Mouse (Mus musculus) thymus, adult 2 months (tissue): Measurements from ENCODE around the gene Hsp90ab1. TPM values are rescaled to one million over a fixed set of nuclear protein-coding genes. Genes with fewer than 3 reads are reported as not detected.

Experiments
- DNase-seq: peaks from one replicate; pipeline ENCODE4 v3.0.0; 2021
- H3K27ac ChIP-seq: fragments of 200-500 bp; 2 replicates; pipeline ENCODE4 v1.5.1; 2012; ENCODE audit warnings: low read length, control low read depth; ENCODE audit not compliant: control insufficient read depth, insufficient read depth
- H3K27me3 ChIP-seq: fragments of 200-500 bp; 2 replicates; pipeline ENCODE4 v1.6.1; 2012; ENCODE audit warnings: mild to moderate bottlenecking, low read length, moderate library complexity, mixed read lengths; ENCODE audit not compliant: control insufficient read depth, insufficient read depth
- H3K36me3 ChIP-seq: fragments of 200-500 bp; 2 replicates; pipeline ENCODE4 v1.6.1; 2012; ENCODE audit warnings: mild to moderate bottlenecking, low read length, moderate library complexity; ENCODE audit not compliant: control insufficient read depth, insufficient read depth
- H3K4me1 ChIP-seq: fragments of 200-500 bp; replicated peaks from 2 replicates; pipeline ENCODE4 v1.6.1; 2012; ENCODE audit warnings: low read length; ENCODE audit not compliant: control insufficient read depth, insufficient read depth
- H3K4me3 ChIP-seq: fragments of 200-500 bp; 2 replicates; pipeline ENCODE4 v1.5.1; 2012; ENCODE audit warnings: mild to moderate bottlenecking, low read length, control low read depth, moderate library complexity; ENCODE audit not compliant: control insufficient read depth, insufficient read depth
- CTCF ChIP-seq: fragments of 200-500 bp; IDR thresholded peaks from 2 replicates; pipeline ENCODE4 v1.5.1; 2012; ENCODE audit warnings: mild to moderate bottlenecking, control low read depth, low read length, moderate library complexity, borderline replicate concordance; ENCODE audit not compliant: control insufficient read depth, poor library complexity, insufficient read depth; ENCODE audit errors: extremely low read depth
- POLR2A ChIP-seq: fragments of 200-500 bp; IDR thresholded peaks from 2 replicates; pipeline ENCODE4 v1.6.1; 2012; ENCODE audit warnings: mild to moderate bottlenecking, low read length, control low read depth, moderate library complexity; ENCODE audit not compliant: control insufficient read depth, poor library complexity, insufficient read depth; ENCODE audit errors: extremely low read depth
- WGBS: fragments of 180-500 bp; shearing (Covaris S2); methylation state at CpG from one replicate; pipeline ENCODE4 v1.1.7; 2018; 5-methylcytosine and 5-hydroxymethylcytosine counted together
- polyA plus RNA-seq: library from polyadenylated mRNA; depleted of rRNA; stranded (reverse); fragments of >200 nt; gene quantifications from 2 replicates; pipeline ENCODE4 v1.2.3, GENCODE M21; 2012

Hsp90ab1 gene
- polyA plus RNA-seq, 1 experiment = 455 TPM

- no peak for TF ChIP-seq CTCF
- TF ChIP-seq POLR2A = no peak
- H3K4me3 ChIP-seq = peak overlapping the region; percentile 6; the same call in 1 of the 2 replicates
Observed at GRCm38 (mm10) chr17:45592606-45593431, 19.7 kb upstream of the Hsp90ab1 start.

GRCm38 (mm10) chr17:45591701-45592605 is 18.9 kb upstream of the Hsp90ab1 start:
- Histone ChIP-seq H3K4me3 (peak overlapping the region; percentile 6; the same call in 1 of the 2 replicates), H3K27me3 (no peaks in the 10 kb centered on the region), H3K4me1 (peaks cover 51% of the 10 kb centered on the region), H3K36me3 (peaks cover 4% of the 10 kb centered on the region), H3K27ac (peak overlapping the region; percentile 29; the same call in 1 of the 2 replicates)
- TF ChIP-seq CTCF (no peak), POLR2A (no peak)
- 59% methylated on average over 16 of the region's 16 CpGs for WGBS
- no peak for DNase-seq

More at GRCm38 (mm10) chr17:45592606-45593431, 19.7 kb upstream of the Hsp90ab1 start:
- Histone ChIP-seq H3K27me3 (no peaks in the 10 kb centered on the region), H3K4me1 (peaks cover 55% of the 10 kb centered on the region), H3K36me3 (peaks cover 4% of the 10 kb centered on the region; the same call in 1 of the 2 replicates), H3K27ac (peak overlapping the region; percentile 29; the same call in 1 of the 2 replicates)
- whole genome bisulfite sequencing = 64% methylated on average over 8 of the region's 8 CpGs
- no peak for DNase-seq

GRCm38 (mm10) chr17:45590410-45590809 is 17.3 kb upstream of the Hsp90ab1 start:
- TF ChIP-seq CTCF (no peak), POLR2A (no peak)
- H3K4me3 ChIP-seq = no peak overlapping the region
- 95% methylated on average over 6 of the region's 6 CpGs for WGBS
- no peak overlapping the region for H3K27ac ChIP-seq
- H3K4me1 ChIP-seq = peaks cover 36% of the 10 kb centered on the region
- H3K27me3 ChIP-seq = no peaks in the 10 kb centered on the region
- H3K36me3 ChIP-seq = peaks cover 11% of the 10 kb centered on the region
- DNase-seq = no peak

GRCm38 (mm10) chr17:45589844-45590243 is 16.8 kb upstream of the Hsp90ab1 start:
- H3K27ac ChIP-seq = no peak overlapping the region
- TF ChIP-seq CTCF (no peak), POLR2A (no peak)
- H3K36me3 ChIP-seq = peaks cover 11% of the 10 kb centered on the region
- H3K4me3 ChIP-seq = no peak overlapping the region
- H3K4me1 ChIP-seq = peaks cover 35% of the 10 kb centered on the region
- DNase-seq = no peak
- H3K27me3 ChIP-seq = no peaks in the 10 kb centered on the region
- WGBS = 98% methylated on average over 8 of the region's 8 CpGs

- peaks cover 30% of the 10 kb centered on the region for H3K4me1 ChIP-seq
- H3K36me3 ChIP-seq = peaks cover 11% of the 10 kb centered on the region
- no peak for TF ChIP-seq POLR2A
- 0 out of 2 replicates have a peak, but pooled peaks have one; percentile 17 for TF ChIP-seq CTCF
- DNase-seq = no peak
- H3K27me3 ChIP-seq = no peaks in the 10 kb centered on the region
- over 99% methylated on average over 7 of the region's 7 CpGs for WGBS
- H3K4me3 ChIP-seq = no peak overlapping the region
- no peak overlapping the region for H3K27ac ChIP-seq
Observed at GRCm38 (mm10) chr17:45589236-45589635, 16.2 kb upstream of the Hsp90ab1 start.

- no peak for DNase-seq
- 99% methylated on average over 7 of the region's 7 CpGs for WGBS
- H3K27ac ChIP-seq = no peak overlapping the region
- H3K4me1 ChIP-seq = peaks cover 22% of the 10 kb centered on the region
- no peaks in the 10 kb centered on the region for H3K27me3 ChIP-seq
- peaks cover 11% of the 10 kb centered on the region for H3K36me3 ChIP-seq
- TF ChIP-seq CTCF = no peak
- no peak for TF ChIP-seq POLR2A
- H3K4me3 ChIP-seq = no peak overlapping the region
Observed at GRCm38 (mm10) chr17:45588370-45588769, 15.3 kb upstream of the Hsp90ab1 start.
